Mouse (Mus musculus): ENCODE measurements around the gene Lamtor2.
"Not testable (repeated sequence)": the region's sequence is repeated elsewhere in the genome, so short reads cannot be mapped to it uniquely, and the experiment has no call there.

Lamtor2 gene

DNA sequence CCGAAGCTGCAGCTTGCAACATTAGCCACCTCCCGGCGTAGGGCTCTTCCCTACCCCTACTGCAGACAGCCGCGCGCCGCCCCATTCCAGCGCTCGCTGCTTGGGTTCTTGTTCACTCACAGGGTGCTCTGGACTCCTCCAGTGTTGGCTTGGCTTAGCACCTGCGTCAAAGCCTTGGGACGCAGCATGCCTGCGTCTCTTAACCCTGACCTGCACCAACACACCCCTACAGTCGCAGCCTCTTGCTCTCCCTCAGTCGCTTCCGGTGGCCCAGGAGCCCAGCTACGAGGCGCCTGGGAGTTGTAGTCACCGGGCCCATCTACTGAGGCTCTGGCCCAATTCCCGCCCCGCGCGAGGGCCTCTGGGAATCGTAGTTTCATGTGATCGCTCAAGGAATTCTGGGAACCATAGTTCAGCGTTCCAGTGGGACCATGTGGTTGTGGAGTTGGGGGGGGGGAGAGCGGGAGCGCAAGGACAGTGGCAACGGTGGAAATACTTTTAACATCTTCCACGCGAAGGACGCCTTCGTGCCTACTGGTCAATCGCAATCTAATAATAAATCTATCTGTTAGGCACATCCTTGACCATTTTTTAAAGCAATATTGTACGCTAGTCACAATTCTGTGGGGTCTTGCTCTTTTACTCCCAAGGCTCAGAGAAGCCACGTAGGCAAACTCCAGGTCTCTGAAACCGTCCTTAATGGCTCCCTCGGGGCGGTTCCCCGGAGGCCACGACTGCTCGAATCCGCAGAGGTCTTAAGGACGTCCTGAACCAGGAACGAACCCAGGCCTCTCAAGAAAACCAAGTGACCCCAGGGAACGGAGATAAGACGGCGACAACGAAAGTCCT lies at the start of gene Lamtor2:
Gene Lamtor2, minus strand, starts transcription at position 399 of the 849 bp plus-strand sequence.
- DNase-seq (ENCODE audit: low spot score in 2 of 2), result peak; percentile 98 to 99

DNA sequence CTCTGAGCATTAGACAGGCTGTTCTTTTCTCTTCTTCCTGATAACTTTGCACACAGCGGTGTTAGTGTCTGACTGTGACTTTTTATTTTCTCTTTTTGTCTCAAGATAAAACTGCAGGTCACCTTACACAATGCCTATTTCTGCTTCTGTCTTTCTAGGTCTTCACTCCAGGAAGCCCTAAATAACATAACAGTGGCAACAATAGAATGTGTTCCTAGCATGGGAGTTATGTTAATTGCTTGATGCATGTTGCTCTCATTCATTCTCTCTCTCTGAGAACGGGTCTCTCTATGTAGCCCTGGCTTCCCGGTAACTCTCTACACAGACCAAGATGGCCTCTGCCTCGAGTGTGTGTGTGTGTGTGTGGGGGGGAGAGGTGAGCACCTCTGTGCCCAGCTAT lies 49.6 kb upstream of the Lamtor2 start:
- no peak for DNase-seq (ENCODE audit: low spot score in 2 of 2)

DNA sequence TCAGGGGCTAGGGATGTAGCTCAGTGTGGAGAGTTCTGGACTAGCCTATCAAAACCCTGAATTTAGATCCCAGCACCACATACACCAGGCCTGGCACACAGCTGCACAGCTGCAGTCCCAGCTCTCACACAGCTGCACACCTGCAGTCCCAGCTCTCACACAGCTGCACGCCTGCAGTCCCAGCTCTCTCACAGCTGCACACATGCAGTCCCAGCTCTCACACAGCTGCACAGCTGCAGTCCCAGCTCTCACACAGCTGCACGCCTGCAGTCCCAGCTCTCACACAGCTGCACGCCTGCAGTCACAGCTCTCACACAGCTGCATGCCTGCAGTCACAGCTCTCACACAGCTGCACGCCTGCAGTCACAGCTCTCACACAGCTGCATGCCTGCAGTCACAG lies 43.7 kb upstream of the Lamtor2 start:
- not testable (repeated sequence) for DNase-seq (ENCODE audit: low spot score in 2 of 2)

DNA sequence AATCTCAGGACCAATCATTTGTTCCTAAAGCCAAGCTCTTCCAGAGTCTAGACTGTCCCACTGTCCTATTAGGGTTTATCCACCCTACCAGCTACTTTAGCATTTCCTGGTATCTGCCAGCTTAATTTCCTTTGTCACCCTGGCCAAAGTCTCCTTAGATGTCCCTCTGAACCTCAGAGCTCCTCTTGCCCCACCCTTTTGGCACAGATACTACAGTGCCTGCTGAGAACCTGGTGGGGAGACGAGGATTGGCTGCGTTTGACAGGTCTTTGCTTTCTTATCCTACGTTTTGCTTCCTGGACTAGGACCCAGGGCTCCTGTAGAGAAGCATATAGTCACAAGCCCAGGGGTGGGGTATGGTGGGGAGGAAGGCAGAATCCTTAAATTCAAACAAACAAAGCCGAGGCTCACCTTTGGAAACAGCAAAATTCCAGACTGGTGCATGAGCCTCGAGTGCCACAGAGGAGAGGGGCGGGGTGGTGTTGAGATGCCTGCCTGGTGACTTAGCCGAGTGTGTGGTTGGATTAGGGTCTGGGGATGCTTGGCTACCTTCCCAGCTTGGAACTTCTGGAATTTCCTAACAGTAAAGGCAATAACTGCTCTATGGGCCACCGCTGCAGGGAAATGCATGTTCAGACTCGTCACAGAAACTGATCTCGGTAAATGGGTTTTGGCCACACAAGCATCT lies 41.2 kb upstream of the Lamtor2 start:
- DNase-seq (ENCODE audit: low spot score in 2 of 2), result no peak

DNA sequence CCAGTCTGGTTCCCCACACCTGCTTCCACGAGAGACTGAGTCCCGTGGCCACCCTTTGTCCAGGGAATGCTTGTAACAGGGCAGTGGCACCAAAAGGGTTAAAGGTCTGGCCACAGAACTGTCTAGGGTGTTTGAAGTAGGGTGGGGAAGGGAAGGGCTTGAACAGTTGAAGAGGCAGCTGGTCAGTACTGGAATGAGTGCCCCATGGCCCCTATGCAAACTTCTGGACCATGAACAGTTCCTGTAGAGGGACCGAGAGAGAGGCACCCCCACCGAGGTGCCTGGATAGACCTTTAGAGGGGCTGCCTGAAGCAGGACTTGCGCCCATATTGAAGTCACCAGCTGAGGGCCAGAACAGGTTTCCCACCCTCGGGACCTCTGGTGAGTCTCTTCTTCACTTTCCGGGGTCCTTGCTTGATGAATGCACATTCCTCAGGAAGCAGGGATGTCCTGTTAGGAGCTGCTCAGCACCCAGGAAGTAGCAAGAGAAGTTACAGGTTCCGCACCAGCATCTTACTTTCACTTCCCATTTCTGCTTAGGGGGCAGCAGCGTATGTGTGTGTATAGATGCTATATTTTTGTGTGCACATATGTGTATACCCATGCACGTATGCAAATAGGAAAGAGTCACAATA lies 40.2 kb upstream of the Lamtor2 start:
- no peak for DNase-seq (ENCODE audit: low spot score in 2 of 2)

DNA sequence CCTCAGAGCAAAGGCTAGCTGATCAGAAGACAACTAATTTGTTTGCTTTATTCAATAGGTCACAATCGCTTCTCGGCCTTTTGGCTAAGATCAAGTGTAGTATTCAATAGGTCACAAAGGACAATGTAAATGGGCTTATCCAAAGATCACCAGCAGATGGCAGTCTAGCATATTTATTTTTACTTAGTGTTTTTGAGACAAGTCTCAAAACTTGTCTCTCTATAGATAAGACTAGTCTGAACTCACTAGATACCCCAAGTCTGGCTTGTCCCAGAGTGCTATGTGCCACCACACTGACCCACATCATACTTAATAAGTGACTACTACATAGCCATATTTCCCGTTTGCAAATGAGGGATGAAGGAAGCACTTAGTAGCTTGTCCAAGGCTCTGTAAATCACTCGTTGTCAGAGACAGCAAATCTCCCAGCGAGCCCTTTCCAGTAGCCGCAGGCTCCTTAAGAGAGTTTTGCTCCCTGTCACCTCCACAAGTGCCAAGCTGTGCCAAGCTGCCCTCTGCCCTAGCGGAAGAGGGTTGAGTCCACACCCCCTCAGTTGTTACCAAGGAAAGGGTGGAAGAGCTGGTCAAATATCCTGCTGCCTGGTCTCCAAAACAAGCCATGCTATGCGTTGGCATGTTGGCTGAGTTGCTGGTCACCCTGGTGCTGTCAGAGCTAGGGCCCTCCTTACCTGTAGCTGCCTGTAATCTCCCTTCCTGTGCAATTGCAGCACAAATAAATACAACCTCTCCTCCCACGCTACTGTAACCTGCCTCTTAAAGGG lies 39.3 kb upstream of the Lamtor2 start:
- peak; percentile 37 to 44 for DNase-seq (ENCODE audit: low spot score in 2 of 2)

DNA sequence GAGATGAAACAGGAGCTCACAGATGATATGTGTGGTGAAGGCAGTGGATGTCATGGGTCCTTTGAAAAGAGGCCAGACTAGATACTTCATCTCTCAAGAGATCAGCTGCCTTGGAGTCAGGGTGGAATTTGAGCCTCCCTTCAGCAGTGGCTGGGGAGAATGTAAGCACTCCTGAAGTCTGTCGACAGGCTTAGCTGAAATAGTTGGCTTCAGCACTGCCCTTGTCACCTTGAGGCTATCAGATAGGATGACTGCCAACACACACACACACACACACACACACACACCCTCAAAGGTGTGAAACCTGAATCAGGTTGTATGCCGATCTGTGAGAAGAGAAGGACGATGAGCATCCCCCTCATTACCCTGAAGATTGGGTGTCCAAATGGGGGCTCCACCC lies 38.2 kb upstream of the Lamtor2 start:
- no peak for DNase-seq (ENCODE audit: low spot score in 2 of 2)

DNA sequence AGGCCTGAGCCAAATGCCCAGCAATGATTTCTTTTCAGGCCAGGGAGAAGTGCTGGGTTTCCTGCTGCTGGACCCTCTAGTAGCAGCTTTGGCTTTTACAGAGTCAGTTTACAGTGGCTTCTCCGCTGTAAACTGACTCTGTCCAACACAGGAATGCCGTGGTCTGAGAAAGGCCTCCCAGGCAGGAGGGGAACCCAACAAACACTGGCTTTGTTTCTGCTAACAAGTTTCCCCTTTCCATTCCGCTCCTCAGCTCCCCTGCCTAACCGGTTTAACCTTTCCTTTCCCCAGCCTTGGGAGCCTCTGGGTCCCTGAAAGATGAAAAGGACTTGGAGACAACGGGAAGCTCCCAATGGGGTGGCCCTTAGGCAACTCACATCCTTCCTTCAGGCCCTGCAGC lies 37.4 kb upstream of the Lamtor2 start:
- no peak for DNase-seq (ENCODE audit: low spot score in 2 of 2)

DNA sequence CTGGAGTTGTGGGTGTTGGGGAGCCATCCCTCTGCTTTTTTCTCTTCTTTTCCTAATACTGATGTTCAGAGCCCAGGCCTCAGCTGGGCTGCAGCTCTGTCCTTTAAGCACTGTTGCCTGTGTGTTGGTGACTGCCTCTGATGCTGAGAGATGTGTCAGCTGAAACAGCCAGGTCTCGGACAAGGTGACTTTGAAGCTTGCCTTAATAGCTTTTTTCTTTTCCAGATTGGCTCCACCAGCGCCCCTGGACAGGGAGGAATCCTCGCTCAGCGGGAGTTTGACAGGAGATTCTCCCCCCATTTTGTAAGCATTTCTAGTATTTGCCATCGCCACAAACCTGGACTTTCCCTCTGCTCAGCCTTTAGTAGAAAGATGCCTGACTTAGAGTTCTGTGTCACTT lies 33.8 kb upstream of the Lamtor2 start:
- DNase-seq (ENCODE audit: low spot score in 2 of 2), result no peak

DNA sequence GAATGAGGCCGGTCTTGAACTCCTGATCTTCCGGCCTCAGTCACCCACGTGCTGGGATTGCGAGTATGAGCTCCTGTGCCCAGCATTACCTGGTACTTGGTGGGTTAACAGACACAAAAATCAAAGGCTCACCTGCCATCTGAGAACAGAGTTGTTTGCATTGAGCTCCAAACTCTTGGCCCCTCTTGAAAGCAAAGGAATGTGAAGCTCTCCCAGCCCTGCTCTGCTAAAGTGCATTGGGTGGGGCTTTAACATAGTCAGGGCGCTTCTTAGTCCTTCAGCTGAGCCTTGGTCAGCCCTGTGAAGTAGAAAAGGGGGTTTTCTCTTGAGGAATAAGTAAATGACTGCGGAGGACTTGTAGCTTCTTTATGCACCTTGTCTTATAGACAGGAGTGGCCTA lies 32.9 kb upstream of the Lamtor2 start:
- no peak for DNase-seq (ENCODE audit: low spot score in 2 of 2)

DNA sequence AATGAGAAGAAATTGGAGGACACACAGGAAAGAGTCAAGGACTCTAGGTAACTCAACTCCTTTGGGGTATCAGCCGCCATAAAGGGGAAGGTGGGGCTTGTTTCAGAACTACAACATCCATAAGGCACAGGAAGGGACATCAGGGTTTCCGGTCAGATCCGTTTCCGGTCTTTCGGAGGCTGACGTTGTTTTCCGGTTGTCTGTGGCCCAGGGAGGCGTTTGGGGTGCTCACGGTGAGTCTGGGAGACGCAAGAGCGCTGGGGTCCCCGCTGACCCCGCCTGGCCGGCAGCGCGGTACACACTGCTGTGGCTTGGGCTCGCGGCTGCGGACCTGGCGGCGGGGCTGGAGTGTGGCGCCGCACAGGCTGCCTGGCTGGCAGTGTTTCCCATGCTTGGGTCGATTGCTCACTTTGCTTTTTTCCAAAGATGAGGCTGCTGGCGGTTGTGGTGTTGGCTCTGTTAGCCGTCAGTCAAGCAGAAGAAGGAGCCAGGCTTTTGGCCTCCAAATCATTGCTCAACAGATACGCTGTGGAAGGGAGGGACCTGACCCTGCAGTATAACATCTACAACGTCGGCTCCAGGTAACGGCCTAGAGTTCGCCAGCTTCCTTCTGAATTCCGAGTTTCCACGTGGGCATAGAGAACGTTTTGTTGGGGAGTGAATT lies 26.7 kb upstream of the Lamtor2 start:
- DNase-seq (ENCODE audit: low spot score in 2 of 2), result peak; percentile 84 to 85

DNA sequence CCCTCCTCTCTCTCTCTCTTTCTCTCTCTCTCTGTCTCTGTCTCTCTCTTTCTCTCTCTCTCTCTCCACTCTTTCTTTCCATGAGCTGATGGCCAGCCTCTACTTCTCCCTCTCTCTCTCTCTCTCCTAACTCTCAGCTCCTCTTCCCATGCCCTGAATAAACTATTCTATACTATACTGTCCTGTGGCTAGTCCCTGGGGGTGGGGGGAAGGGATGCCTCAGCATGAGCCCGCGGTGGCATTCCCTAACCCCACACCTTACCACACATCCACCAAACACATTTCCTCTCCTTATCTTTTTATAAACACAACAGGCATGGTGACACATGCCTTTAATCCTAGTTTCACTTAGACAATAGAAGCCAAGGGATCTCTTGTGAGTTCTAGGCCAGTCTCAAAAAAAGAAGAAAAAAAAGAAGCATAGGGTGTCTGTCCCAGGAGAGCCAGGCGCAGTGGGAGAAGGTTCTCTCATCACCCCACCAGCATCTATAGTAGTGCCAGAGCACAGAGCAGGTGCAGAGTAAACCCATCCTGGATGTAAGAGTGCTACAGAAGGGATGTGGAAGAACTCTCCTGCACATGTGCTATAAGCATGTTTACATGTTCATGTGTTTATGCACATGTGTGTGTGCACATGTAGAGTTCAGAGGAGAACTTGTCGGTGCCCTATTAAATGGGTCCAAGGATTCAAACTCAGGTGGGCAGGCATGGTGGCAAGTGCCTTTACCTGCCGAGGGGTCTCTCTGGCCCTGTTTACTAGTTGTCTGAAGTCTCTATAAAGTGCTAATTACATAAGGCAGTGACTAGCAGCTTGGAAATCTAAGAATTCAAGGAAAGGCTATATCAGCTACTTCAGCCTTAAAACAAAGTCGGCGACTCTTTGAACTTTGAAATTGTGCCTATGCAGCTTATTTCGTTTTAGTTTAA lies 25.9 kb upstream of the Lamtor2 start:
- no peak for DNase-seq (ENCODE audit: low spot score in 2 of 2)

DNA sequence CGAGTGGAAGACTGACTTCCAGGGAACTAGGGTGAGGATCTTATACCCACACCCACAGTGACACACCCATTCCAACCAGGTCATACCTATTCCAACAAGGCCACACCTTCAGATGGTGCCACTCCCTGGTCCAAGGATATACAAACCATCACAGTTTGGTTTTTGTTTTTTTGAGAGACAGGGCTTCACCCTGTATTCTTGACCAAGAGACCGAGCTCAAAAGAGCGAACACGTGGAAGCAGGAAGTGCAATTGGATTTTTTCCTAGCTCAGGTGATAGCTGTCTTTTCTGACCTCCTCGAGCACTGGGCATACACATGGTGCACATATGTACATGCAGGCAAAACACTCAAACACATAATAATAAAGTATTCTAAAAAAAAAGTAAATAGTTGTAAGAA lies 25.0 kb upstream of the Lamtor2 start:
- DNase-seq (ENCODE audit: low spot score in 2 of 2), result not testable (repeated sequence)

DNA sequence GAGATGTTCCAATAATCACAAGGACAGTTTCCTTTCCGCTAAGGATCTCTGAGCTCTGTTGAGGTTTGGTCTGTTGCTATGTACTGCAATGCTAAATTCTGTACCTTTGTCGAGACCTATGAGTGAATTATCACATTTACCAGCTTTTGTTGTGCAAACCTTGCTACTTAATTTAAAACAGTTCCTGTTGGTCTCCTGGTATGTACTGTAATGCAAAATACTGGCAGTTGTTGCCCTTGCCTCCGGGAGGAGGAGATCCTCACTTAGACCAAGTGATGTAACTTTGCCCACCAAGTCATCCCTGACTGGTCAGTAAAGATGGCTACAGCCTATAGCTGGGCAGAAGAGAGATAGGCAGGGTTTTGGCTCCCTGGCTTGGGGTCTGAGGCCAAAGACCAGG lies 22.7 kb upstream of the Lamtor2 start, which contains the start of gene Ssr2:
Gene Ssr2, plus strand, starts transcription at position 337 of the 400 bp plus-strand sequence.
- no peak for DNase-seq (ENCODE audit: low spot score in 2 of 2)

DNA sequence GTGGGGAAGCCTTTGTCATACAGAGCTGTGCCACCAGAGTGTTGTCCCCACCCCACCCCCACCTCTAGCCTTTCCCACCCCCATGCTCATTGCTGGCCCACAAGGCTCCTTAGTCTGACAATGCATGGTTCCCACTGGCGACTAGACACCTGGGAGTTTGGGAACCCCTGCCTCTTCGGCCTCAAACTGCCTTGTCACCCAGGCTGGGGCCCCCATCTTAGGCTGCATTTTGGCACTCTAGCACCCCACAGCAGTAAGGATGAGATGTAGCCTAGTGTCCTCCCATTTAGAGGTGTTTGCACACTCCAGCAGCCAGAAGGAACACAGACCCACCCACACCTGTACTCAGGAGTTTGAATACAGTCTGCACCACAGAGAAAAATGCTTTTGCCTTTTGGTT lies 20.9 kb upstream of the Lamtor2 start:
- DNase-seq (ENCODE audit: low spot score in 2 of 2), result no peak

DNA sequence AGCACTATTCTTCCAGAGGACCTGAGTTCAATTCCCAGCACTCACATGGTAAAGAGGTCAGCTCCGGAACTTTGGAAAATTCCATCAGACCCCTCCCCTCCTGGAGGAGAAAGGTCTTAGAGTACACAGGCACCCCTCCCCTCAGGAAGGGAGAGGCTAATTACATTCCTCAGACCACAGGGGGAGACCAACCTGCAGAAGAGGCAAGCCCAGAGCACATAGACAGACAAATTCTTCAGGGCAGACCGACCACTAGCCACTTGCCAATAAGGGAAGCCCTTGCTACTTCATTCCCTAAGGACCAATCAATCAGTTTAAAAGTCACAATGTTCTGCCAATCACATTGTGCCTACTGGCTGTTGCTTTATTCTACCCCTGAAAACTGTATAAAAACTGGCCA lies 20.0 kb upstream of the Lamtor2 start:
- DNase-seq (ENCODE audit: low spot score in 2 of 2), result no peak

DNA sequence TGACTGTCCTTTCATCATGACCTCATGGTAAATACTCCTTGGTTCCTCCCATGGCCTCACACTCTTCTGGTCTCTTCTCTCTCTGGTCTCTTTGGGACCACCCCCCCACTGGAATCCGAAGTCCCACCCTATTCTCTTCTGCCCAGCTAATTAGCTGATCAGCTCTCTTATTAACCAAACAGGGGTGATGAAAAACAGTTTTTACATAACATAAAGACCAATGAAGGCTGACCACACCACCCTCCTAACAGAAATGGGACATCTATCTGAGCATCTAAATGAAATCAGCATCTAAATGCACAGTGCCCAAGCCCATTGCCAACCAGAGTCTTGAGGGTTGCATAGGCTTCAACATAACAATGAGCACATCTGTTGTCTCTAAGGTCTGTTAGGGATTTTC lies 19.0 kb upstream of the Lamtor2 start:
- DNase-seq (ENCODE audit: low spot score in 2 of 2), result no peak

DNA sequence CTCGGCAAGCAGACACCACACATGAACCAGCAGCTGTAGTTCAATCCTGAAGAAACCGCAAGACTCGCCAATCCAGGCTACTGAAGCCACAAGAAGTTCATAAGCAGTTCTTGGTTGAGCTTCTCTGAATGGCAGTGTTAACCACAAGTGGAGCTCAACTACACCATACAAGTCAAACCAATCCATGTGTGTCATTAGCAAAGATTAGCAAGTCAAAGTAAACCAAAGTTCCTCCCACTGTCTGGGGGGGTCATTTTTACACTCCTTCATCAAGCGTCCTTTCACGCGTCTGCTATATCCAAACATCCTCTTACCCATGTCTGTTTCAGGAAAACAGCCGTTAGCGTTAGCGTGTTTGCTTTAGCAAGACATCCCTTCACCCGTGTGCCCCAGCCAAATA lies 17.5 kb upstream of the Lamtor2 start:
- DNase-seq (ENCODE audit: low spot score in 2 of 2), result no peak

DNA sequence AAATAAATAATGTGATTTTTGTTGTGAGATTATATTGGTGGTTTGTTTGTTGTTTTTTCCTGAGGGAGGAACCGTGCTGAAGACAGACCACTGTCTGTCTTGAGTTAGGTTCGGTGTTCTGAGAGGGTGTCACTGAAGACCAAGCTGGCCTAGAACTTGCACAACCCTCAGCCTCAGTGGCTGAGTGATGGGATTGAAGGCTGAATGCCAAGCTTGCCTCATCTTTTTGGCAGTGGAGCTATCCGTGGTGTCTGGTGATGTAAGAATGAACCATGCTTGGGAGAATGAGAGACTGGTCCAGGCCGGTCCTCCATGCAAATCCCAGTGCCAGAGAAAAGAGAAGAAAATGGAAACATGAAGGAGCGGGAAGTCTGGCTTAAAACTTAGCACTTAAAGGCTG lies 16.8 kb upstream of the Lamtor2 start:
- DNase-seq (ENCODE audit: low spot score in 2 of 2), result no peak

DNA sequence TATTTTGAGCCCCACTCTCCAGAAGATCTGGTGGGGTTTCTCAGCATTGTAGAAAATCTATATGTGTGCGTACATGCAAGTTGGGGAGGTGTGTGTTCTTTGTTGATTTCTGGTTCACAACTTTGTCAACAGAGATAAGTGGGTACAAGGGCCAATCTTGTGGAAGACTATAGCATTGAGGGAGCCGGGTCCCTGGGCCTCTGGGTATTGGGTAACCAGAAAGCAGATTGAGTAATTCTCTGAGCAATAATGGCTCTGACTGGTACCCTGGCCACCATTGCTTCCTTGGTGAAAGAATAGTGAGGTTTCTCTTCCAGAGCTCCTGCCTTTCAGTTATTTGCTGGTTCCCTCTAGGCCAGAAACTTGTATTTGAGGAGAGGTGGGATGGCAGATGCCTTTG lies 16.2 kb upstream of the Lamtor2 start:
- DNase-seq (ENCODE audit: low spot score in 2 of 2), result no peak
